Mouse (Mus musculus): ENCODE measurements around the gene Golph3l. TPM values are rescaled to one million over a fixed set of nuclear protein-coding genes. Genes with fewer than 3 reads are reported as not detected.

The Golph3l gene
- polyA plus RNA-seq, 1 experiment from 2014 or later: 41.5 TPM

DNA sequence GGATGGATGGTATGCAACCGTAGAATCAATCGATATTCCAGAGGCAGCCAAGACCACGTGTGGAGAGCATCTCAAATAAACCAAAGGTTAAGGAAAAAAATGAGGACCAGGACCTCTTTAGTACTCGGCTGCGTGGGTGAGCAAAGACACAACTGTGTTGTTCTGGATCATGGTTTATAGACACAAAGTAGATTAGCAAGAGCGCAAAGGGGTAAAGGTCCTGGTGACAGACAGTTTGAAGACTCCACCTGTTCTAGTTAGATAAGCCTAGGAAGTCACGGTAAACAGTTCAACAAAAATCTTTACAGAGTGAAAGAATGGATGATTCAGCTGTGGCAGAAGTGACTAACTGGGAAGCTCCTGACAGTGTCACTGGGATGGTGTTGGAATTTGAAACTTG lies 54.4 kb downstream of the Golph3l start:
- Histone ChIP-seq H3K27me3 (ENCODE audit: control insufficient read depth, insufficient read depth, low read length) (no peaks in the 10 kb centered on the region), H3K36me3 (replicated peaks; ENCODE audit: control insufficient read depth, insufficient read depth, low read depth, low read length) (no peaks in the 10 kb centered on the region), H3K27ac (replicated peaks; ENCODE audit: low read depth, low read length) (no peak overlapping the region), H3K9ac (replicated peaks; ENCODE audit: low read length) (no peak overlapping the region), H3K4me3 (ENCODE audit: low read depth, low read length) (no peak overlapping the region), H3K4me1 (ENCODE audit: control insufficient read depth, insufficient read depth, low read length) (no peaks in the 10 kb centered on the region), H3K9me3 (replicated peaks; ENCODE audit: control insufficient read depth, low read length) (no peaks in the 10 kb centered on the region), H3K4me2 (ENCODE audit: low read depth, low read length) (no peak overlapping the region)
- DNase-seq (ENCODE audit: low spot score): no peak
- WGBS: 90% methylated on average over 7 of the region's 7 CpGs
- no peak for ATAC-seq (replicated peaks; ENCODE audit: insufficient number of reproducible peaks, low FRiP score, low TSS enrichment, low read depth)

DNA sequence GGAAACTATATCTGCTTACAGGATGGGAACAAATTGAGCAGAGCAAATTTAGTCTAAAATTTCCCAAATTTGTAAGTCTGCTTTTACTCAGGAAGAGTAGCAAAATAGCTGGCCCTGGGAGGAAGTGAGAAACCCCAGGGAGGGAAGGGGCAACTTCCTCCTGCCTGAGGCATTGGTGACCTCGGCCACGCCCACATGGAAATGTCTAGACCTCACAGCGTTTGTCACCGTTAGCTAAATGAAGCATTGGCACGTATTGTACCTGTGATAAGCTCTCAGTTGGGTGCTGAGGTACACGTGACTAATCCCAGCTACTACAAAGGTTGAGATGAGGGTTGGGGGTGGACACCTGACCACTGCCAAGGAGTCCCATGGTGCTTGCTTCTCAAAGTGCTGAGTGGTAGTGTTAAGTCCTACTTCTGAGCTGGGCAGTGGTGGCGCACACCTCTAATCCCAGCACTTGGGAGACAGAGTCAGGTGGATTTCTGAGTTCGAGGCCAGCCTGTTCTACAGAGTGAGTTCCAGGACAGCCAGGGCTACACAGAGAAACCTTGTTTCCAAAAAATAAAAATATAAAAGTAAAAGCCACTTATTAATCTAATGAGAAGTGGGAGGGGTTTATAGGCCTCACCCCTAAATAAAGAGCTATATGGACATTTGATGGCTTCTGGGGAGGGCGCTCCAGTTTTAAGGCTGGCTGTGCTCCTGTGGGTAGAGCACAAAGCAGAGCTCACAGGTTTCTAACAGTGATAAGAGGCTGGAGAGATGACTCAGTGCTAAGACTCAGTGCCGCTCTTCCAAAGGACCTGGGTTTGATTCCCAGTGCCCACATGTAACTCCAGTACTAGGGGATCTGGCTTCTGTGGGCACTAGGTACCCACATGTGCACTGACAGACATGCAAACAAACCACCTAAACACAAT lies 56.8 kb downstream of the Golph3l start:
- Histone ChIP-seq H3K36me3 (replicated peaks; ENCODE audit: control insufficient read depth, insufficient read depth, low read depth, low read length) (no peaks in the 10 kb centered on the region), H3K9me3 (replicated peaks; ENCODE audit: control insufficient read depth, low read length) (no peaks in the 10 kb centered on the region), H3K27ac (replicated peaks; ENCODE audit: low read depth, low read length) (no peak overlapping the region), H3K9ac (replicated peaks; ENCODE audit: low read length) (no peak overlapping the region), H3K4me3 (ENCODE audit: low read depth, low read length) (no peak overlapping the region), H3K4me1 (ENCODE audit: control insufficient read depth, insufficient read depth, low read length) (no peaks in the 10 kb centered on the region), H3K4me2 (ENCODE audit: low read depth, low read length) (no peak overlapping the region), H3K27me3 (ENCODE audit: control insufficient read depth, insufficient read depth, low read length) (no peaks in the 10 kb centered on the region)
- no peak for ATAC-seq (replicated peaks; ENCODE audit: insufficient number of reproducible peaks, low FRiP score, low TSS enrichment, low read depth)
- 61% methylated on average over 10 of the region's 10 CpGs for WGBS
- no peak for DNase-seq (ENCODE audit: low spot score)

DNA sequence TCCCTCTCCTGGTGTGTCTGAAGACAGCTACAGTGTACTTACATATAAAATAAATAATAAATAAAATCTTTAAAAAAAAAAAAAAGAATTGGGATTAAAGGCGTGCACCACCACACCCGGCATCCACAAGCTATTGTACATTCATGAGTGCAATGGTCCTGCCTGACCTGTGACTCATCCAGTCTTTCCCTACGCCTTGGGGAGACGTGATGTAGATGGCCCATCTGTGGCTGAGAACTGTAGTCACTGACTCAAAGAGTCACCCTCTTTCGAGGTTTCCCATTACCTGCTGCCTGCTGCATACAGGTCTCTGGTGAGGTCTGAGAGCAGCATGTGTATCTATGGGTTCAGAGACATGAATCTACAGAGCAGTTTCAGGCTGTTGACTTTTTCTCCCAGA lies 59.3 kb downstream of the Golph3l start:
- WGBS: 97% methylated on average over 5 of the region's 5 CpGs
- no peak overlapping the region for H3K9ac ChIP-seq (replicated peaks; ENCODE audit: low read length)

DNA sequence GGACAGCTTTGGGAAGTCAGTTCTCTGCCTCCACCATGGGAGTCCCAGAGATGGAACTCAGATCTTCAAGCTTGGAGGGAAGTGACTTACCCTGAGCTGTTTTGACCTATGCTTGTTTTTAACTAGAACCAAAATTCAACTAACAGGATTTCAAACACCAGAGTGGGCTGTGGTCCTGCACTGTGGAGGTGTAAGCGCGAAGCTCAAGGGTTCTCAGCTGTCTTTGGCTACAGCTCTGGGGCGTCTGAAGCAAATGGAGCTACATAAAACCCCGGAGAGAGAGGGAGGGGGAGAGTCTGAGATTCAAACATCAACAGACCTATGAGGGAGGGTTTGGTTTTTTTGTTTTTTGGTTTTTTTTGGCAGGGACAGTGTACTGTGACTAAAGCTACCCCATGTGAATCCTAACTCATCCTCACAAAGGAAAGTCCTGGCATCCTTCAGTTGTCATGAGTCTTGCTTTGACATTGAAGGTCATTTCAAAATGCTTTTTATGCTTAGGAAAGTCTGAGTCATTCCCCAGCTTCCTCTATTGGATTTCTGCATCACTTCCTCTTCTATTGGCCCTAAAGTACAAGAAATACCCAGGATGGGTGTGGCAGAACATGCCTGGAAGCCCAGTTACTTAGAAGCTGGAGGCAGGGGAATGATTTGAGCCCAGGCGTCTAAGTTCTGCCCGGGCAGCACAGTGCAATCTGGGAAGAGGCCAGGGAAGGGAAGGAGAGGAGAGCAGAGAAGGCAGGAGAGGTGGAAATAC lies 61.7 kb downstream of the Golph3l start:
- 76% methylated on average over 6 of the region's 6 CpGs for WGBS
- DNase-seq (ENCODE audit: low spot score) (no peak), ATAC-seq (replicated peaks; ENCODE audit: insufficient number of reproducible peaks, low FRiP score, low TSS enrichment, low read depth) (no peak)
- no peak overlapping the region for H3K4me3 ChIP-seq (ENCODE audit: low read depth, low read length)
- H3K27me3 ChIP-seq (ENCODE audit: control insufficient read depth, insufficient read depth, low read length): no peaks in the 10 kb centered on the region
- H3K9me3 ChIP-seq (replicated peaks; ENCODE audit: control insufficient read depth, low read length): no peaks in the 10 kb centered on the region
- no peak overlapping the region for H3K27ac ChIP-seq (replicated peaks; ENCODE audit: low read depth, low read length)
- H3K4me2 ChIP-seq (ENCODE audit: low read depth, low read length): no peak overlapping the region
- H3K9ac ChIP-seq (replicated peaks; ENCODE audit: low read length): no peak overlapping the region
- H3K4me1 ChIP-seq (ENCODE audit: control insufficient read depth, insufficient read depth, low read length): 0 out of 2 replicates have a peak, but pooled peaks cover 2% of the 10 kb centered on the region
- no peaks in the 10 kb centered on the region for H3K36me3 ChIP-seq (replicated peaks; ENCODE audit: control insufficient read depth, insufficient read depth, low read depth, low read length)

More for the DNA sequence above, 59.3 kb downstream of the Golph3l start:
- no peaks in the 10 kb centered on the region for H3K4me1 ChIP-seq (ENCODE audit: control insufficient read depth, insufficient read depth, low read length)
- DNase-seq (ENCODE audit: low spot score) (no peak), ATAC-seq (replicated peaks; ENCODE audit: insufficient number of reproducible peaks, low FRiP score, low TSS enrichment, low read depth) (no peak)
- H3K27ac ChIP-seq (replicated peaks; ENCODE audit: low read depth, low read length): no peak overlapping the region
- H3K36me3 ChIP-seq (replicated peaks; ENCODE audit: control insufficient read depth, insufficient read depth, low read depth, low read length): no peaks in the 10 kb centered on the region
- H3K9me3 ChIP-seq (replicated peaks; ENCODE audit: control insufficient read depth, low read length): no peaks in the 10 kb centered on the region
- H3K4me3 ChIP-seq (ENCODE audit: low read depth, low read length): no peak overlapping the region
- H3K4me2 ChIP-seq (ENCODE audit: low read depth, low read length): no peak overlapping the region
- no peaks in the 10 kb centered on the region for H3K27me3 ChIP-seq (ENCODE audit: control insufficient read depth, insufficient read depth, low read length)

DNA sequence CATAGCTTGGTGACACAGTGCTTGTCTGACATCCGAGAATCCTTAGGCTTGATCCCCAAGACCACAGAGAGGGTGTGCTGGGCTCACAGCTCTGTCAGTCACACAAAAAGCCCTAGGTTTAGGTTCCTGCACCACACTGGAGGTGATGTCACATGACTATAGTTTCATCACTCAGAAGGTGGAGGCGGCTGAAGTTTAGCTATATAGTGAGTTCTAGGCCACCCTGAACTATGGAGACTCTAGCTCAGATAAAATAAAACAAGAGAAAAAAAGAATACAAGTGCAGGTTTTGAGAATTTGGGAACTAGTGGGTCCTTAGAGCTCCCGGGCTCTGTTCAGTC lies 62.3 kb downstream of the Golph3l start:
- 0 out of 2 replicates have a peak, but pooled peaks cover 2% of the 10 kb centered on the region for H3K4me1 ChIP-seq (ENCODE audit: control insufficient read depth, insufficient read depth, low read length)
- no peak overlapping the region for H3K9ac ChIP-seq (replicated peaks; ENCODE audit: low read length)
- WGBS: 83% methylated on average over 3 of the region's 3 CpGs
- no peaks in the 10 kb centered on the region for H3K36me3 ChIP-seq (replicated peaks; ENCODE audit: control insufficient read depth, insufficient read depth, low read depth, low read length)
- no peaks in the 10 kb centered on the region for H3K27me3 ChIP-seq (ENCODE audit: control insufficient read depth, insufficient read depth, low read length)
- no peak for DNase-seq (ENCODE audit: low spot score)
- no peak overlapping the region for H3K27ac ChIP-seq (replicated peaks; ENCODE audit: low read depth, low read length)
- H3K4me2 ChIP-seq (ENCODE audit: low read depth, low read length): no peak overlapping the region
- H3K4me3 ChIP-seq (ENCODE audit: low read depth, low read length): no peak overlapping the region
- no peaks in the 10 kb centered on the region for H3K9me3 ChIP-seq (replicated peaks; ENCODE audit: control insufficient read depth, low read length)
- ATAC-seq (replicated peaks; ENCODE audit: insufficient number of reproducible peaks, low FRiP score, low TSS enrichment, low read depth): no peak

DNA sequence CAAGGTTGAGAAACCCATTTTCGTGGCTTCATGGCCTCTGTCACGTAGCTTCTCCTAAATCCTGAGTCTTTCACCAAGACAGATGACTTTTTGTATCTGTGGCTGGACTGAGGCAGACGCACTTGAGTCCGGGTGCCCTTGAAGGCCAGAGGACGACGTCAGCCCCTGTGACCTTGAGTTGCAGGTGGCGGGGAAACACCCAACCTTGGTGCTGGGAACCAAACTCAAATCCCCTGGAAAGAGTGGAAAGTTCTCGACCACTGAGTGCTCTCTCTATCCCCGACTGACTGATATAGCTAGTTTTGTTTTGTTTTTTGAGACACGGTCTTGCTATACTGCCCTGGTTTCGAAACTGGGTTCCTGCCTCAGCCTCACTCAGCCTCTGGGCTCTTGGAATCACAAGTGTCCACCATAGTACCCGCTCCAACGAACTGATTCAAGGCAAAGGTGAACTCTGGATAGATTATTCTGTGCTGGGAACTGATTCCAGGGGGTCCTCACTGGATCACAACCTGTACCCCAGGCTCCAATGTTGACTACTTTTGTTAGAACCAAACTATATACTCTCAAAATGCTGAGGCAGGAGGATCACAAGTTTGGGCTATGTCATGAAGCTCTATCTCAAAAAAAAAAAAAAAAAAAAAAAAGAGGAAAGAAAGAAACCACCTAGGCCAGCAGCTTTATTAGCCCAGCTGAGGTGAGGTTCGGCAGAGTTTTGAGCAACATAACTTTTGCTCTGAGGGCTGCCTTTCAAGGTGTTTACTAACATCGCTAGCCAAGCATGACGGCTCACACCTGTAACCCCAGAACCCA lies 62.9 kb downstream of the Golph3l start:
- Histone ChIP-seq H3K36me3 (replicated peaks; ENCODE audit: control insufficient read depth, insufficient read depth, low read depth, low read length) (no peaks in the 10 kb centered on the region), H3K4me2 (ENCODE audit: low read depth, low read length) (no peak overlapping the region), H3K4me1 (ENCODE audit: control insufficient read depth, insufficient read depth, low read length) (0 out of 2 replicates have a peak, but pooled peaks cover 2% of the 10 kb centered on the region), H3K27ac (replicated peaks; ENCODE audit: low read depth, low read length) (no peak overlapping the region), H3K9me3 (replicated peaks; ENCODE audit: control insufficient read depth, low read length) (no peaks in the 10 kb centered on the region), H3K4me3 (ENCODE audit: low read depth, low read length) (no peak overlapping the region), H3K27me3 (ENCODE audit: control insufficient read depth, insufficient read depth, low read length) (no peaks in the 10 kb centered on the region), H3K9ac (replicated peaks; ENCODE audit: low read length) (no peak overlapping the region)
- ATAC-seq (replicated peaks; ENCODE audit: insufficient number of reproducible peaks, low FRiP score, low TSS enrichment, low read depth) (no peak), DNase-seq (ENCODE audit: low spot score) (no peak)
- WGBS: 88% methylated on average over 16 of the region's 16 CpGs

DNA sequence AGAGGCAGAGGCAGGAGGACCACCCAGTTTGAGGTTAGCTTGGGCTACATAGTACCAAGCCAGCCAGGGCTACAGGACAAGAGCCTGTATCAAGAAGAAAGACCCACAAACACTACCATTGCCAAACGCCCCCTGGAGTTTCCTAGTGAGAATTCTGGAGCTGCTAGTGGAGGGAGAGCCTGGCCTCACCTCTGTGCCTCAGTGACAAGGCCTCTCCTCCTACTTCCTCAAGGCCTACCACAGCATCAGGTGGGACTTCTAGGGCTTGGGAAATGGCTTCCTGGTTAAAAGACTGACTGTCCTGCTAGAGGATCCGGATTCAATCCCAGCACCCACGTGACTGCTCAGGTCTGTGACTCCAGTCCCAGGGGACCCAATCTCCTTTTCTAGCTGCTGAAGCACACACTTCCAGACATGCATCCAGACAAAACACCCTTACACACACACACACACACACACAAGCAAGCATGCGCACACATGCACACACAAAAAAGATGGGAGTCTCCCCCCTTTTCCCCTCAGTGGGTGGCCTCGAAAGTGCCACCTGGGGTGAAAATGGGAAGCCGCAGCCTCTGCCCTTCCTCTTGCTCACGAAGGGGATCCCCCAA lies 63.6 kb downstream of the Golph3l start:
- 0 out of 2 replicates have a peak, but pooled peaks cover 2% of the 10 kb centered on the region for H3K4me1 ChIP-seq (ENCODE audit: control insufficient read depth, insufficient read depth, low read length)
- H3K27me3 ChIP-seq (ENCODE audit: control insufficient read depth, insufficient read depth, low read length): no peaks in the 10 kb centered on the region
- H3K9ac ChIP-seq (replicated peaks; ENCODE audit: low read length): no peak overlapping the region
- H3K9me3 ChIP-seq (replicated peaks; ENCODE audit: control insufficient read depth, low read length): no peaks in the 10 kb centered on the region
- no peaks in the 10 kb centered on the region for H3K36me3 ChIP-seq (replicated peaks; ENCODE audit: control insufficient read depth, insufficient read depth, low read depth, low read length)
- H3K4me2 ChIP-seq (ENCODE audit: low read depth, low read length): no peak overlapping the region
- WGBS: 47% methylated on average over 7 of the region's 7 CpGs
- no peak overlapping the region for H3K4me3 ChIP-seq (ENCODE audit: low read depth, low read length)
- ATAC-seq (replicated peaks; ENCODE audit: insufficient number of reproducible peaks, low FRiP score, low TSS enrichment, low read depth): no peak
- DNase-seq (ENCODE audit: low spot score): no peak
- H3K27ac ChIP-seq (replicated peaks; ENCODE audit: low read depth, low read length): no peak overlapping the region
